Mouse (Mus musculus) frontal cortex, adult 2 months (tissue): ENCODE results near the gene Hoxa2. TPM values are rescaled to one million over a fixed set of nuclear protein-coding genes. Genes with fewer than 3 reads are reported as not detected.

ENCODE experiments used
- DNase-seq, 2 experiments: peaks; one replicate each; pipeline ENCODE4 v3.0.0; 2022; ENCODE audit warnings: low spot score in 1 of 2; ENCODE audit errors: extremely low spot score in 1 of 2
- polyA plus RNA-seq: library from polyadenylated mRNA; depleted of rRNA; stranded (reverse); fragments of >200 nt; gene quantifications from 2 replicates; pipeline ENCODE4 v1.2.3, GENCODE M21; 2012

Hoxa2 gene
- polyA plus RNA-seq, 1 experiment, result not detected

GRCm38 (mm10) chr6:52166431-52167077, 1.9 kb upstream of the Hoxa2 start:
- no peak for DNase-seq

DNA sequence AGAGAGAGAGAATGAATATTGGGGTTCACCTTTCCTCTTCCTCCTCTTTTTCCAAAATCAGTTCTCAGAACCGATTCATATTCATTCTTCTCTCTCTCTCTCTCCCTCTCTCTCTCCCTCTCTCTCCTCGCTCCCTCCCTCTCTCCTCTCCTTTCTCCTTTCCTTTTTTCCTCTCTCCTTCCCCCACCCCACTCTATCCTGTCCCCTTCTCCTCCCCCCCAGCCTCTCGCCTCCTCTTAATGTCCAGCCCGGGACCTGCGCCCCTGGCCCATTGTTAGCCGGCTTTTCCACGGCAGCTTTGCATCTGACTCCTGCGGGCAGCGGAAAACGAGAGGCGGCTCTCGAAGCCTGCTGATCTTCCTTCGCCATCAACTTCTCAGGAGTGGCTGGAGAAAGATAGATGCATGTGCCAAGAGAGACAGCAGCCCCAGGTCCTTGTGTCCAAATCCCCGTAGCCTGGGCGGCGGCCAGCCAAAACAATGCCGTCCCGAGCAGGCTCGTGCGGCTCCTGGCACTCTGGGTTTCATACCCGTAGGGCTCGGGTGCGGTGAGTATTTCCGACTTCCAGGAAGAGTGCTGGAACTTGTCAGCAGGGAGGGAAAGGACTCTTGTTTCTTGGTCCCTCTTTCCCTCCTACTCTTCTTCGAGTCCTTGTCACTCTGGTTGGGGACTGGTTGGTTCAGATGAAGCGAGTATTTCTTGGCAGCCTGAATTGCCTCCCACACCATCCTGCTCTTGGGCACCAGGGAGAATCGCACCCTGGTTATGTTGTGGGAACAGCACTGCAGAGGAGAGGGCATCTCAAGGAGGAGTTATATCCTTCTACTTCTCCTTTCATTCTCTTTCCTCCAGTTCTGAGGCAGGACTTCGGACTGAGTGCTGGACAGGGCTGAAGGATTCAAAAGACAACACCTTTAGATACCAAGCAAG, 1.1 kb upstream of the Hoxa2 start:
- DNase-seq, result no peak

DNA sequence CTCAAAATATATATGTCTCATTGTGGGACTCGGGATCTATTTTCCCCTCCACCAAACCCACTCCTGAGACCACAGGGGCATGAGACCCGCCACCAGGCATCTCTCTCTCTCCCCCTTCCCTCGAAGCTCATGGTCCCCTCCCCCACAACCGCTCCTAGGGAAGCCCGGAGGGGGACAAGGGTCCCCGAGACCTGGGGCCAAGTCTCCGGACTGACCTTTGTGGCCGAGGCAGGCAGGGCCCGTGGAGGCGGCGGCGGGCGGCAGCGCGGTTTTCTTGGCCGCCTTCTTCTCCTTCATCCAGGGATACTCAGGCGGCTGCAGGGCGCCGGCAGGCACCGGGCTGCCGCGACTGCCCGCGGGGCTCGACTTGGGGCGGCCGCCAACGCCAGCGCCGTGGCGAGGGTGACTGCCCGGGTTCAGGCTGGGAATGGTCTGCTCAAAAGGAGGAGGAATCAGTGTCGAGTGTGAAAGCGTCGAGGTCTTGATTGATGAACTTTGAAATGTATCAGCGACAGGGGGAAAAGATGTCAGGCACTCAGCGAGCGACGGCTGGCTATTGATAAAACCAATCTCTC, 493 bp downstream of the Hoxa2 start:
- DNase-seq, result no peak

DNA sequence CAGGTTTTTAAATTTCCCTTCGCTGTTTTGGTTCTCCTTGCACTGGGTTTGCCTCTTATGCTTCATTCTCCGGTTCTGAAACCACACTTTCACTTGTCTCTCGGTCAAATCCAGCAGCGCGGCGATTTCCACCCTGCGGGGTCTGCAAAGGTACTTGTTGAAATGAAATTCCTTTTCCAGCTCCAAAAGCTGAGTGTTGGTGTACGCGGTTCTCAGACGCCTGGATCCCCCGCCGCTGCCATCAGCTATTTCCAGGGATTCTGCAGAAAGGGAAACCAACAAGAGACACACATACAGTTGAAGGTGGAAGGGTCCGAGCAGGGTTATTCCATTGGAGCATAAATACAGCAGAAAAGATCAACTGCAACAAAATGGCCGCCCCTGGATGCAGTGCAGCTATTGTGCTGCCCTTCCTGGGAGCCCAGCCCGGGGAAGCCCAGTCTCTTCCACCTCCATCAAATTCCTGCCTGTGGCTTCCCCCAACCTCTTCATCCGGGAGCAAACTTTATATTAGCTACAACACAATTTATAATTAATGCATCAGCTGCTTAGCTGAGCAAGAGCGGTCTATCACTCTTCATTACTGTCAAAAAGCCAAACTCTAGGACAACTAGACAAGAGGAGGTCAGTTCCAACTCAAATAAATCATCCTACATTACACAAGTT, 1.1 kb downstream of the Hoxa2 start:
- DNase-seq, result no peak

DNA sequence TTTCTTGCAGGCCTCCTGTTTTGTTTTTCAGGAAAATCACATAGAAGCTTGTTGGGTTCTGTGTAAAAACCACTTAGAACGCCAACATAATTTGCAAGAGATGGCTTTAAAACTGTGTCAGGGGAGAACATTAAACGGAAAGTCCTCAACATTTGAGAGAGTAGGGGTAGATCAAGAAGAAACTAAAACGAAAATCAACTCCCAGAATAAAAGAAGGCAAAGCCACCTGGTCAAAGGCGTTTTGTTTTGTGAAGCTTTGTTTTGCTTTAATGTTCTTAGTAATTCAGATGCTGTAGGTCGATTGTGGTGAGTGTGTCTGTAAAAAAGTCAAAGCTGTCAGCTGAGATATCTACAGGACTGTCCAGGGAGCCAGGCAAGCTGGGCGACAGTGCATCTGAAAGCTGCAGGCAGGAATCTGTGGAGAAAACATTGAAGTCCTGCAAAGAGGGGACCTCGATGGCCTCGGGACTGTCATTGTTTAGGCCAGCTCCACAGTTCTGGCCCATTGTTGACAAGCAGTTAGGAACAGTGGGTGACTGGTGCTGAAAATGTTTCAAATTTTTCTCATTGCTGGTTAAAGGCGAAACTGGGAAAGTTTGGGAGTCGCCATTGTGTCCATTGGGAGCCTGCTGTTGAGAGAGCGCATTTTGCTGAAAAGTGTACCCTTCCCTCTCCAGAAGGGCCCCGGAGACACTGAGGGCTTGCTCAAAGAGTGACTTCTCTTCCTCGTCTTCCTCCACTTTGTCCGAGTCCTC, 1.8 kb downstream of the Hoxa2 start:
- DNase-seq, result no peak

DNA sequence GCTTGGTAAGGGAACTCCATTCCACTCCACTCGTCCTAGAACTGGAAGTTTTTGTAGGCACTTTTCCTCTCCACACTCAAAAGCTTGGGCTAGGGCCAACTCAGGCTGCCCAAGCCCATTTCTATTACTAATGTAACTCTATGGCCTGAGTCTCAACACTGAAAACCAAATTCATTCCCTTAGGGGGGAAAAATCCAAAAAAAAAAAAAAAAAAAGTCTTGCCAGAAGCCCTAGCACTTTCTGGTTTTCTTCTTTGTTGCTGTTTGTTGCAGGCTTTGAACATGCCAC, 2.6 kb downstream of the Hoxa2 start:
- DNase-seq, result no peak

GRCm38 (mm10) chr6:52161336-52162092, 3.1 kb downstream of the Hoxa2 start:
- no peak for DNase-seq

GRCm38 (mm10) chr6:52160511-52161335, 3.9 kb downstream of the Hoxa2 start:
- DNase-seq, result no peak

DNA sequence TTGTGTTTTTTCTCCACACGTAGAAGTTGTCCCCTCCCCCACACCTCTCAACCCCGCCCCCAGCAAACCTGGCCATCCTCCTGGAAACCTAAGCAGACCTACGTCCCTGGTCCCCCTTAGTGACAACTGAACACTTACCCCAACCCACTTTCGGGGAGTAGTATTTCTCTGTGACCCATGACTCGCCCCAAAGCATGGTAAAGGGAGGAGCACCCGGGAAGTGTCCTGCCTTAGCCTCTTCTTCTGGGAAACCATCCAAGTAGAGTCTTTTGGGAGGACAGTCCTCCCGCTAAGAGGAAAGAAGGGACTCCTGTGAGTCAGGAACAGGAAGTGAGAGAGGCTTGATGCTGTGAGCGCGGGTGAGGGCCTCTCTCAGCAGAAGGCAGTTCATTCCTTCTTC, 4.7 kb downstream of the Hoxa2 start:
- no peak for DNase-seq

GRCm38 (mm10) chr6:52159164-52159761, 5.4 kb downstream of the Hoxa2 start:
- no peak for DNase-seq

GRCm38 (mm10) chr6:52158276-52159051, 6.2 kb downstream of the Hoxa2 start, which contains the start of gene Hoxa1:
Gene Hoxa1 (minus strand): TSS chr6:52158317.
- DNase-seq, result no peak

DNA sequence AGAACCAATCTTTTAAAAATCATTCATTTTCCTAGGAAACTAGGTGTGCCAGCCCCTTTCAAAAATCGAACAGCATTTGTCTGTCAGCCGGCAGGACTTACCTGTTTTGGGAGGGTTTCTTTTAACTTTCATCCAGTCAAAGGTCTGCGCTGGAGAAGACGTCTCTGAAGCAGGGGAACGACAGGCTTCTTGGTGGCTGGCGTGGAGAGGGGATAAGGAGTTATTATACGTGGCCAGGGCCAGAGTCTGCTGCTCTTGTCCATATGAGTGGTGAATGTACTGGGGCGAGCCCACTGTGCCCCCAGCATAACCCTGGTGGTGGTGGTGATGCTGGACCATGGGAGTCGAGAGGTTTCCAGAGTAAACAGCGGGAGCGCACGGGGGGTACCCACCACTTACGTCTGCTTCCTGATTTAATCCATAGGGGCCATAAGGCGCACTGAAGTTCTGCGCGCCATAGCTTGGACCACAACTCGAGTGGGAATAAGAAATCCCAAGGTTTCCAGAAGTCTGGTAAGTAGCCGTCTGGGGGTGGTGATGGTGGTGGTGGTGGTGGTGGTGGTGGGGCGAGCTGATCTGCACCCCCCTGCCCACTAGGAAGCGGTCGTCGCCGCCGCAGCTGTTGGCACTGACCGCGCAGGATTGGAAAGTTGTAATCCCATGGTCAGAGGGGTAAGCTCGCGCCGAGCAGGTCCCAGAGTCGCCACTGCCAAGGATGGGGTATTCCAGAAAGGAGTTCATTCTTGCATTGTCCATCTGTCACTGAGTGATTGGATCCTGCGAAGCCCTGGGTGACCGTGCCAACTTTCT, 7.0 kb downstream of the Hoxa2 start:
- DNase-seq, result no peak

- DNase-seq, result no peak
Measured at GRCm38 (mm10) chr6:52156551-52157200, 8.0 kb downstream of the Hoxa2 start.

- no peak for DNase-seq
Measured at GRCm38 (mm10) chr6:52155471-52155870, 9.2 kb downstream of the Hoxa2 start.

GRCm38 (mm10) chr6:52154044-52154443, 10.6 kb downstream of the Hoxa2 start:
- DNase-seq, result no peak

- no peak for DNase-seq
Measured at GRCm38 (mm10) chr6:52153270-52153669, 11.4 kb downstream of the Hoxa2 start.
